Mouse (Mus musculus): Measurements from ENCODE around the gene Upk1b. TPM values are rescaled to one million over a fixed set of nuclear protein-coding genes. Genes with fewer than 3 reads are reported as not detected.

Upk1b gene
- polyA plus RNA-seq, 1 experiment from 2014 or later, result 2.6 TPM

DNA sequence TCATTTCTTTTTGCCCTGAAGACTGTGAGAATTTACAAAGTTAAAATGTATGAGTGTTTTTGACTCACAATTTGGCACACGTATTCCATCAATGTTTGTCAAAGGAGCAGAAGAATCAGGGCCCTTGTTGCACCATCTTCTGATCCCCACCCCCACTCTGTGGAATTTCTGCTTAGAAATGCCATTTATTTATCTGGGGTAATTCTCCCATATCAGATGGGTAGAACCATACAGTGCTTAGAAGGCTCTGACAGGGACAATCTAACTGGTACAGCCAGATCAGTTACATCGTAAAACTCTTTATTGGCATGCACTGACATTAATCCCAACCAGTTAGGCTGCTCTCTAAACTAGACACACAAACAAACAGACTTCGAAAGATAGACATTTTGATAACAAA, 10.2 kb downstream of the Upk1b start:
- WGBS (ENCODE audit: insufficient replicate concordance), result 82% methylated on average over 3 of the region's 3 CpGs
- Histone ChIP-seq H3K9ac (replicated peaks) (no peak overlapping the region), H3K27me3 (ENCODE audit: insufficient read depth, low read length) (no peaks in the 10 kb centered on the region), H3K4me2 (ENCODE audit: low read depth, low read length) (no peak overlapping the region), H3K36me3 (replicated peaks; ENCODE audit: insufficient read depth, low read length) (no peaks in the 10 kb centered on the region), H3K9me3 (ENCODE audit: low read length) (no peaks in the 10 kb centered on the region), H3K4me3 (ENCODE audit: low read depth, low read length) (no peak overlapping the region), H3K4me1 (ENCODE audit: insufficient read depth) (no peaks in the 10 kb centered on the region), H3K27ac (ENCODE audit: low read depth) (no peak overlapping the region)
- ATAC-seq, result no peak
- no peak for DNase-seq
- no peak for TF ChIP-seq CTCF (IDR thresholded peaks at IDR 0.05; ENCODE audit: low read depth)
- no peak for TF ChIP-seq EP300 (IDR thresholded peaks at IDR 0.05; ENCODE audit: low read depth)

- 59% methylated on average over 2 of the region's 2 CpGs for WGBS (ENCODE audit: insufficient replicate concordance)
- Histone ChIP-seq H3K9ac (replicated peaks) (no peak overlapping the region), H3K36me3 (replicated peaks; ENCODE audit: insufficient read depth, low read length) (no peaks in the 10 kb centered on the region), H3K4me3 (ENCODE audit: low read depth, low read length) (no peak overlapping the region), H3K27me3 (ENCODE audit: insufficient read depth, low read length) (0 out of 2 replicates have a peak, but pooled peaks cover 3% of the 10 kb centered on the region), H3K4me2 (ENCODE audit: low read depth, low read length) (no peak overlapping the region), H3K27ac (ENCODE audit: low read depth) (no peak overlapping the region), H3K9me3 (ENCODE audit: low read length) (no peaks in the 10 kb centered on the region), H3K4me1 (ENCODE audit: insufficient read depth) (no peaks in the 10 kb centered on the region)
- ATAC-seq, result no peak
- TF ChIP-seq EP300 (IDR thresholded peaks at IDR 0.05; ENCODE audit: low read depth), result no peak
- no peak for TF ChIP-seq CTCF (IDR thresholded peaks at IDR 0.05; ENCODE audit: low read depth)
- DNase-seq, result no peak
These were observed 11.1 kb downstream of the Upk1b start for GRCm38 (mm10) chr16:38789016-38789415.

GRCm38 (mm10) chr16:38785301-38785700, 14.8 kb downstream of the Upk1b start:
- DNase-seq (no peak), ATAC-seq (no peak)
- Histone ChIP-seq H3K9me3 (ENCODE audit: low read length) (no peaks in the 10 kb centered on the region), H3K27me3 (ENCODE audit: insufficient read depth, low read length) (0 out of 2 replicates have a peak, but pooled peaks cover 3% of the 10 kb centered on the region), H3K4me3 (ENCODE audit: low read depth, low read length) (no peak overlapping the region), H3K27ac (ENCODE audit: low read depth) (no peak overlapping the region), H3K9ac (replicated peaks) (no peak overlapping the region), H3K36me3 (replicated peaks; ENCODE audit: insufficient read depth, low read length) (no peaks in the 10 kb centered on the region), H3K4me2 (ENCODE audit: low read depth, low read length) (no peak overlapping the region), H3K4me1 (ENCODE audit: insufficient read depth) (no peaks in the 10 kb centered on the region)
- WGBS (ENCODE audit: insufficient replicate concordance), result 71% methylated on average over 7 of the region's 7 CpGs
- TF ChIP-seq EP300 (IDR thresholded peaks at IDR 0.05; ENCODE audit: low read depth) (no peak), CTCF (IDR thresholded peaks at IDR 0.05; ENCODE audit: low read depth) (no peak)

DNA sequence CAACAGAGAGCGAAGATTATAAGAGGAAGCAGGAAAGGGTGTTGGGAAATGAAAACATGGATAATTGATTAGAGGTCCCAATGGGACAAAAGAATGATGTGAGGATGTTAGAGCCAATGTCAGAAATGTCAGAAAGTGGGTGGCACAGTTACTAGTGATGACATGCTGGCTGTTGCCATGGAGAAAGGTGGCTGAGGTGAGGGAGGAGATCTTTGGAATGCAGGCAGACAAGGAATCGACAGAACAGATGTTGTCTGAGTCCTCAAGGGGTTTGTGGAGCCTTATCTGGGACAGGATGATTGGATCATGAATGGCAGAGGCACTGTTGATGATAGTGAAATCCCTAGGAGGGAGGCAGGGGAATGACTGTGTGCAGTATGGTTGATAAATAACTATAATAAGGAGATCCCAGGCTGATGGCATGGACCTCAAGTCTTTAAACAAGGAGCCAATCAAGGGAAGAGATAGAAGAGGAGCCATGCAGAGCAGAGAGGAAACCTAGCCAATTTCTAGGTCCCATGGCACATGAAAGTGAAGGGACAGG, 17.5 kb downstream of the Upk1b start:
- 46% methylated on average over 2 of the region's 2 CpGs for WGBS (ENCODE audit: insufficient replicate concordance)
- Histone ChIP-seq H3K4me1 (ENCODE audit: insufficient read depth) (no peaks in the 10 kb centered on the region), H3K27me3 (ENCODE audit: insufficient read depth, low read length) (0 out of 2 replicates have a peak, but pooled peaks cover 3% of the 10 kb centered on the region), H3K4me2 (ENCODE audit: low read depth, low read length) (no peak overlapping the region), H3K4me3 (ENCODE audit: low read depth, low read length) (no peak overlapping the region), H3K36me3 (replicated peaks; ENCODE audit: insufficient read depth, low read length) (no peaks in the 10 kb centered on the region), H3K9me3 (ENCODE audit: low read length) (no peaks in the 10 kb centered on the region), H3K27ac (ENCODE audit: low read depth) (no peak overlapping the region), H3K9ac (replicated peaks) (no peak overlapping the region)
- DNase-seq (no peak), ATAC-seq (no peak)
- no peak for TF ChIP-seq CTCF (IDR thresholded peaks at IDR 0.05; ENCODE audit: low read depth)

GRCm38 (mm10) chr16:38781946-38782345, 18.2 kb downstream of the Upk1b start:
- no peaks in the 10 kb centered on the region for H3K9me3 ChIP-seq (ENCODE audit: low read length)
- 0 out of 2 replicates have a peak, but pooled peaks cover 3% of the 10 kb centered on the region for H3K27me3 ChIP-seq (ENCODE audit: insufficient read depth, low read length)
- no peak overlapping the region for H3K27ac ChIP-seq (ENCODE audit: low read depth)
- DNase-seq, result no peak
- H3K4me3 ChIP-seq (ENCODE audit: low read depth, low read length), result no peak overlapping the region
- no peak for ATAC-seq
- H3K36me3 ChIP-seq (replicated peaks; ENCODE audit: insufficient read depth, low read length), result no peaks in the 10 kb centered on the region
- H3K4me1 ChIP-seq (ENCODE audit: insufficient read depth), result no peaks in the 10 kb centered on the region
- 52% methylated on average over 2 of the region's 2 CpGs for WGBS (ENCODE audit: insufficient replicate concordance)
- TF ChIP-seq EP300 (IDR thresholded peaks at IDR 0.05; ENCODE audit: low read depth), result no peak
- TF ChIP-seq CTCF (IDR thresholded peaks at IDR 0.05; ENCODE audit: low read depth), result no peak
- no peak overlapping the region for H3K4me2 ChIP-seq (ENCODE audit: low read depth, low read length)
- H3K9ac ChIP-seq (replicated peaks), result no peak overlapping the region

DNA sequence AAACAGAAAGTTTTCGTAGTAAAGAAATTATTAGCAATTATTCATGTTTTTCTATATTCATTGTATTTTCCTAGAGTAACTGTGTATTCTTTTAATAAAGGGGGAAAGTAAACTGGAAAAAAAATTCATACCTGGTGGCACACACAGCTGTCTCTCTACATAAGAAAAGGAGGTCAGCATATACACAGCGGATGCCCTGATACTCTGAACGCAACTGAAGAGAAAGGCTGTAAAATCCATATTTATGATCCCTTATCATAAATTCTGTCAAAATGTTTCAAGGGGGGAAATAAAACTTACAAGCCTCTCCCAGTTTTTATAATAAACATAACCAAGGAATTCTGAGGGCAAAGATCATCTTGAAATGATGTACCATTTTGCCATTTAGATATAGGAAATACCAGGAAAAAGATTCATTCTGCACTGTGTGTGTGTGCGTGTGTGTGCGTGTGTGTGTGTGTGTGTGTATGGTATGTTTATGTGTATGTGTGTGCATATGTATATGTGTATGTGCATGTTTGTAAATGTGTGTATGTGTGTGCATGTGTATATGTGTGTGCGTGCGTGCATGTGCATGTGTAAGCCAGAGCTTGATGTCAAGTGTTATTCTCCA, 19.1 kb downstream of the Upk1b start:
- TF ChIP-seq CTCF (IDR thresholded peaks at IDR 0.05; ENCODE audit: low read depth), result no peak
- TF ChIP-seq EP300 (IDR thresholded peaks at IDR 0.05; ENCODE audit: low read depth), result no peak
- Histone ChIP-seq H3K4me3 (ENCODE audit: low read depth, low read length) (no peak overlapping the region), H3K27me3 (ENCODE audit: insufficient read depth, low read length) (0 out of 2 replicates have a peak, but pooled peaks cover 3% of the 10 kb centered on the region), H3K9me3 (ENCODE audit: low read length) (no peaks in the 10 kb centered on the region), H3K27ac (ENCODE audit: low read depth) (no peak overlapping the region), H3K36me3 (replicated peaks; ENCODE audit: insufficient read depth, low read length) (no peaks in the 10 kb centered on the region), H3K4me2 (ENCODE audit: low read depth, low read length) (no peak overlapping the region), H3K9ac (replicated peaks) (no peak overlapping the region), H3K4me1 (ENCODE audit: insufficient read depth) (no peaks in the 10 kb centered on the region)
- no peak for DNase-seq
- 90% methylated on average over 7 of the region's 7 CpGs for WGBS (ENCODE audit: insufficient replicate concordance)
- ATAC-seq, result no peak

Measured in liver, postnatal 0 days (tissue).